Mouse (Mus musculus) MEL (cell line): Measurements from ENCODE around the gene Timp2. TPM values are rescaled to one million over a fixed set of nuclear protein-coding genes. Genes with fewer than 3 reads are reported as not detected.

Experiments used
- DNase-seq: peaks from one replicate; pipeline ENCODE4 v3.0.0; 2011; ENCODE audit warnings: low read depth, low spot score
- H3K27ac ChIP-seq: 2 replicates; pipeline ENCODE4 v1.5.1; 2012; ENCODE audit warnings: low read depth, mild to moderate bottlenecking, control low read depth, low read length, moderate library complexity; ENCODE audit not compliant: control insufficient read depth
- H3K27me3 ChIP-seq, 2 experiments: fragments of 150-350 bp in 1 of 2; sonication (generic) in 1 of 2; 2 replicates each; pipeline ENCODE4 v1.6.1; 2012; ENCODE audit warnings: low read length in 2 of 2, mild to moderate bottlenecking in 2 of 2, improper control_type of control experiment in 1 of 2, moderate library complexity in 1 of 2; ENCODE audit not compliant: insufficient read depth in 2 of 2, control insufficient read depth in 1 of 2
- H3K36me3 ChIP-seq, 2 experiments: 2 replicates each; pipeline ENCODE4 v1.6.1; 2012 to 2014; ENCODE audit warnings: low read length in 2 of 2, improper control_type of control experiment in 1 of 2, inconsistent platforms in 1 of 2, mild to moderate bottlenecking in 1 of 2; ENCODE audit not compliant: insufficient read depth in 2 of 2, control insufficient read depth in 1 of 2
- H3K4me1 ChIP-seq, 2 experiments: fragments of 150-350 bp in 1 of 2; sonication (generic) in 1 of 2; 2 replicates each; pipeline ENCODE4 v1.6.1; 2012; ENCODE audit warnings: low read length in 2 of 2, improper control_type of control experiment in 1 of 2, mild to moderate bottlenecking in 1 of 2; ENCODE audit not compliant: insufficient read depth in 2 of 2, control insufficient read depth in 1 of 2
- H3K4me3 ChIP-seq, 2 experiments: fragments of 150-350 bp in 1 of 2; sonication (generic) in 1 of 2; 2 replicates each; pipeline ENCODE4 v1.5.1; 2012; ENCODE audit warnings: low read depth in 2 of 2, low read length in 2 of 2, mild to moderate bottlenecking in 2 of 2, moderate library complexity in 2 of 2, control low read depth in 1 of 2, improper control_type of control experiment in 1 of 2; ENCODE audit not compliant: control insufficient read depth in 1 of 2, insufficient read depth in 1 of 2
- H3K79me2 ChIP-seq: 2 replicates; pipeline ENCODE4 v1.6.1; 2012; ENCODE audit warnings: mild to moderate bottlenecking, low read length, moderate library complexity; ENCODE audit not compliant: control insufficient read depth, poor library complexity, insufficient read depth
- H3K9ac ChIP-seq: 2 replicates; pipeline ENCODE4 v1.6.1; 2012; ENCODE audit warnings: low read depth, mild to moderate bottlenecking, control low read depth, low read length, moderate library complexity; ENCODE audit not compliant: control insufficient read depth, poor library complexity, severe bottlenecking
- H3K9me3 ChIP-seq: fragments of 150-350 bp; sonication (generic); replicated peaks from 2 replicates; pipeline ENCODE4 v1.6.1; 2012; ENCODE audit warnings: mild to moderate bottlenecking, low read length, improper control_type of control experiment, moderate library complexity; ENCODE audit not compliant: insufficient read depth
- CHD2 ChIP-seq: IDR thresholded peaks from 2 replicates; pipeline ENCODE4 v1.6.1; 2011; ENCODE audit warnings: low read length, improper control_type of control experiment
- ELF1 ChIP-seq: IDR thresholded peaks from 2 replicates; pipeline ENCODE4 v1.6.1; 2014; ENCODE audit warnings: low read depth, mild to moderate bottlenecking, inconsistent platforms, low read length, improper control_type of control experiment, moderate library complexity
- JUND ChIP-seq: IDR thresholded peaks from 2 replicates; pipeline ENCODE4 v1.6.1; 2011; ENCODE audit warnings: low read depth, mild to moderate bottlenecking, improper control_type of control experiment, low read length
- KAT2A ChIP-seq: conservative IDR thresholded peaks from 2 replicates; pipeline ENCODE4 v1.6.1; 2012; ENCODE audit warnings: low read depth, low read length, improper control_type of control experiment, inconsistent platforms
- MAFK ChIP-seq: IDR thresholded peaks from 2 replicates; pipeline ENCODE4 v1.6.1; 2011; ENCODE audit warnings: low read depth, mild to moderate bottlenecking, low read length, improper control_type of control experiment, borderline replicate concordance
- MEF2A ChIP-seq: IDR thresholded peaks from 2 replicates; pipeline ENCODE4 v1.6.1; 2014; ENCODE audit warnings: low read depth, mild to moderate bottlenecking, inconsistent platforms, low read length, improper control_type of control experiment; ENCODE audit not compliant: poor library complexity, insufficient replicate concordance, severe bottlenecking; ENCODE audit errors: extremely low read depth
- MXI1 ChIP-seq: IDR thresholded peaks from 2 replicates; pipeline ENCODE4 v1.6.1; 2011; ENCODE audit warnings: mild to moderate bottlenecking, low read depth, low read length, improper control_type of control experiment
- MYC ChIP-seq: IDR thresholded peaks from 2 replicates; pipeline ENCODE4 v1.6.1; 2011; ENCODE audit warnings: low read depth, mild to moderate bottlenecking, low read length, improper control_type of control experiment, moderate library complexity
- NELFE ChIP-seq: IDR thresholded peaks from 2 replicates; pipeline ENCODE4 v1.6.1; 2011; ENCODE audit warnings: low read depth, low read length, improper control_type of control experiment
- NRF1 ChIP-seq: IDR thresholded peaks from 2 replicates; pipeline ENCODE4 v1.6.1; 2014; ENCODE audit warnings: low read depth, mild to moderate bottlenecking, inconsistent platforms, low read length, improper control_type of control experiment, moderate library complexity; ENCODE audit not compliant: poor library complexity, insufficient read depth, severe bottlenecking
- POLR2A ChIP-seq, 2 experiments: IDR thresholded peaks; 2 replicates each; pipeline ENCODE4 v1.6.1; 2011 to 2012; ENCODE audit warnings: low read length in 2 of 2, mild to moderate bottlenecking in 2 of 2, control low read depth in 1 of 2, improper control_type of control experiment in 1 of 2, low read depth in 1 of 2, moderate library complexity in 1 of 2; ENCODE audit not compliant: control insufficient read depth in 1 of 2, insufficient read depth in 1 of 2, poor library complexity in 1 of 2
- POLR2AphosphoS5 ChIP-seq: IDR thresholded peaks from 2 replicates; pipeline ENCODE4 v1.6.1; 2012; ENCODE audit warnings: low read depth, borderline replicate concordance, mild to moderate bottlenecking, inconsistent platforms, low read length, moderate library complexity, mixed read lengths
- RCOR1 ChIP-seq: IDR thresholded peaks from 2 replicates; pipeline ENCODE4 v1.6.1; 2012; ENCODE audit warnings: low read depth, mild to moderate bottlenecking, inconsistent platforms, low read length, improper control_type of control experiment
- TCF12 ChIP-seq: IDR thresholded peaks from 2 replicates; pipeline ENCODE4 v1.6.1; 2014; ENCODE audit warnings: low read depth, mild to moderate bottlenecking, inconsistent platforms, low read length, improper control_type of control experiment, moderate library complexity
- USF1 ChIP-seq: IDR thresholded peaks from 2 replicates; pipeline ENCODE4 v1.6.1; 2014; ENCODE audit warnings: low read depth, mild to moderate bottlenecking, inconsistent platforms, low read length, improper control_type of control experiment, moderate library complexity
- USF2 ChIP-seq, 2 experiments: IDR thresholded peaks; 2 replicates each; pipeline ENCODE4 v1.6.1; 2011 to 2012; ENCODE audit warnings: improper control_type of control experiment in 2 of 2, low read length in 2 of 2, borderline replicate concordance in 1 of 2, inconsistent platforms in 1 of 2, low read depth in 1 of 2, mild to moderate bottlenecking in 1 of 2; ENCODE audit not compliant: insufficient read depth in 1 of 2
- ZKSCAN1 ChIP-seq: IDR thresholded peaks from 2 replicates; pipeline ENCODE4 v1.6.1; 2012; ENCODE audit warnings: low read depth, mild to moderate bottlenecking, inconsistent platforms, low read length, improper control_type of control experiment, moderate library complexity
- ZNF384 ChIP-seq: IDR thresholded peaks from 2 replicates; pipeline ENCODE4 v1.6.1; 2012; ENCODE audit warnings: low read depth, mild to moderate bottlenecking, inconsistent platforms, low read length, improper control_type of control experiment
- polyA plus RNA-seq, 2 experiments: library from polyadenylated mRNA; stranded (reverse) in 1 of 2; unstranded in 1 of 2; fragments of >175 nt in 1 of 2; fragments of >200 nt in 1 of 2; gene quantifications; 2 replicates each; pipeline versions ENCODE4 v1.2.1 to v1.2.4; 2012; ENCODE audit warnings: low replicate concordance in 2 of 2, low read depth in 1 of 2; ENCODE audit not compliant: insufficient read length in 2 of 2, insufficient read depth in 1 of 2, missing spikeins in 1 of 2
- total RNA-seq: library from RNA; depleted of rRNA; stranded (reverse); fragments of 300-350 nt; gene quantifications from 2 replicates; pipeline ENCODE4 v1.2.3, GENCODE M21; 2012

Gene Timp2
- total and polyA plus RNA-seq, 3 experiments, result not detected

DNA sequence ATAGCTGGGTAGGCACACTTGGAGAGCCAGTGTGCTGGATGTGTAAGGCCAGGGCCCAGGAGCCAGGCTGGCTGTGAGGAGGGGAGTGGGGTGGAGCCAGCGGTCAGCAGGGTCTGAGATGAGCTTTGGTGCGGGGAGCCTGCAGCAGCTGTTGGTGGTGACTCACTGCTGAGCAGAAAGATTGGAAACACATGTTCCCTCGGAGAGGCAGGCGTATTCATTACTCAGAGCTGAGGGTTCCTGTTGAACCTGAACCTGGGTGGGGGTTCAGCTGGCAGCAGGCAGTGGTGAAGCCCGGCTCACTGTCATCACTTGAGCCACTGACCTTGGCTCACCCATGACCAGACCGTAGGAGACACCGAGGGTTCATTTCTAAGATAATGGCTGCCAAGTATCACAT is 9.6 kb upstream of the Timp2 start:
- Histone ChIP-seq H3K36me3 (no peaks in the 10 kb centered on the region), H3K9ac (no peak overlapping the region), H3K4me1 (no peaks in the 10 kb centered on the region), H3K79me2 (no peaks in the 10 kb centered on the region), H3K27ac (no peak overlapping the region), H3K27me3 (peaks cover 0 to 5% of the 10 kb centered on the region in 2 experiments; a peak in 1 of 4 replicates), H3K4me3 (no peak overlapping the region)
- TF ChIP-seq MYC (no peak), RCOR1 (no peak), CHD2 (no peak), KAT2A (no peak), USF1 (no peak), ZNF384 (no peak), MAFK (no peak), MEF2A (no peak), MXI1 (no peak), TCF12 (no peak), ZKSCAN1 (no peak)
- TF ChIP-seq, all 39 proteins: peak for 0
- no peak for DNase-seq
- H3K9me3 ChIP-seq, result no peaks in the 10 kb centered on the region

DNA sequence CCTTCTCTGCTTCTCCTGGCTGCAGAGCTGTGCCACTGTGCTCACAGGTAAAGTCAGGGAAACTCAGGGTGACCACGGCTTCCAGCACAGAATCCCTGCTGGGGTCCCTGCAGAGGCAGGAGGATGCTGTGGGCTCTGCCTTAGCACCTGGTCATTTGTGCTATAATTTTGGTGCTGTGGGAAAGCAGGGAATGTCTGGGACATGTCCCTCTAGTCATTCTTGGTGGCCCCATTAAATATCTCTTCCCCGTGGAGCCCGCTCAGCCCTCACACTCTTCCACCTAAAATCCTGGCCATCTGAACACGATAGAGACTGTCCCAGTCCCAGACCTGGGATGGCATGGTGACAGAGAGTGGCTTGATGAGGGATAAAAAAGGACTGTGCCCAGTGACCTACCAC is 8.5 kb upstream of the Timp2 start:
- H3K79me2 ChIP-seq, result no peaks in the 10 kb centered on the region
- no peaks in the 10 kb centered on the region for H3K4me1 ChIP-seq
- H3K27ac ChIP-seq, result no peak overlapping the region
- no peak for DNase-seq
- no peak overlapping the region for H3K9ac ChIP-seq
- TF ChIP-seq USF2 (IDR thresholded peaks at IDR 0.05; ENCODE audit: borderline replicate concordance in 1 of 2, insufficient read depth in 1 of 2, low read depth in 1 of 2, low read length in 2 of 2), result no peak
- TF ChIP-seq POLR2AphosphoS5, result no peak
- no peak for TF ChIP-seq ELF1
- TF ChIP-seq POLR2A (IDR thresholded peaks at IDR 0.05; ENCODE audit: control insufficient read depth in 1 of 2, insufficient read depth in 1 of 2, low read depth in 1 of 2, low read length in 2 of 2, poor library complexity in 1 of 2), result no peak
- TF ChIP-seq NRF1, result no peak
- no peak for TF ChIP-seq JUND
- no peak for TF ChIP-seq NELFE
- no peak for TF ChIP-seq CHD2
- TF ChIP-seq MYC, result no peak
- TF ChIP-seq, all 39 proteins: peak for 0
- Histone ChIP-seq H3K4me3 (no peak overlapping the region), H3K9me3 (no peaks in the 10 kb centered on the region), H3K36me3 (no peaks in the 10 kb centered on the region), H3K27me3 (peaks cover 0 to 3% of the 10 kb centered on the region in 2 experiments; a peak in 1 of 4 replicates)
